Mouse (Mus musculus): Measurements from ENCODE around the gene Mdp1.

DNA sequence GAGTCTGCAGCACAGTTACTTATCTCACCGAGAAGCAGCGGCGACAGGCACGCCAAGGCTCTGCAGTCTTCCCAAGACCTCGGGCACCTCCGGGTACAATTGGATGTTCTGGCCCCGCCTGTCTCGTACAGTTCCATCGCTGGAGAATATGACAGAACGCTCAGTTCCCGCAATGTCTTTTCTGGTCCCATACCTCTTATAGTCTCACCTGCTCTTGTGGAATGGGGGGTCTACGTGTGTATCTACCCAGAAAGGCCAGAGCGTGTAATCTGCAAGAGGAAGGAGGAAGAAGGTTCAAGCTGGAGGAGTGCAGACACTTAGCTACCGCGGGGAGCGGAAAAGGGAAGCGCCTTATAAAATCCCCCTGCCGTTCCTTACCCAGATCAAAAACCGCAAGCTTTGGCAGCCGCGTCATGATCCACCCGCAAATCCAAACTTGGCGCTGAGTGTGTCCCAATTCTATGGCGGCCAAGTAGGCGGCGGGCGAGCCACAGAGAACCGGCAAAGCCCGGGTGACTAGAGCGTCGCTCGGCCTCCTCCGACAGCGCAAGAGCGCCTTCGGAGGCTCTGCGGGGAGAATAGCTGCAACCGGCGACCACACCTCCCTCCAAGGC is at the start of gene Mdp1:
- TF ChIP-seq CTCF (IDR thresholded peaks at IDR 0.05; ENCODE audit: borderline replicate concordance, control insufficient read depth, extremely low read depth, insufficient read depth, low read length, poor library complexity): peak; percentile 68; the same call in 1 of the 2 replicates
- TF ChIP-seq POLR2A (IDR thresholded peaks at IDR 0.05; ENCODE audit: control insufficient read depth, extremely low read depth, insufficient read depth, low read length, poor library complexity): peak; percentile 40; the same call in 1 of the 2 replicates

Data from thymus, adult 2 months (tissue).